Mouse (Mus musculus): Measurements from ENCODE around the gene Smarce1. TPM values are rescaled to one million over a fixed set of nuclear protein-coding genes. Genes with fewer than 3 reads are reported as not detected.

Smarce1 gene
- polyA plus RNA-seq, 1 experiment from 2014 or later: 154 TPM

GRCm38 (mm10) chr11:99265796-99266195 lies 35.0 kb upstream of the Smarce1 start:
- Histone ChIP-seq H3K27ac (0 out of 2 replicates have a peak overlapping the region, but pooled peaks have one; percentile 1), H3K27me3 (ENCODE audit: insufficient read depth, low read length) (no peaks in the 10 kb centered on the region), H3K4me3 (replicated peaks; ENCODE audit: low read depth, low read length) (no peak overlapping the region), H3K9ac (ENCODE audit: low read depth, low read length) (no peak overlapping the region), H3K36me3 (ENCODE audit: insufficient read depth, low read length) (no peaks in the 10 kb centered on the region), H3K4me1 (replicated peaks; ENCODE audit: insufficient read depth, low read length) (no peaks in the 10 kb centered on the region), H3K4me2 (ENCODE audit: low read length) (no peak overlapping the region), H3K9me3 (replicated peaks; ENCODE audit: low read length) (no peaks in the 10 kb centered on the region)
- WGBS: 42% methylated on average over 9 of the region's 9 CpGs
- peak; percentile 44 for DNase-seq (ENCODE audit: low spot score)
- TF ChIP-seq CTCF (IDR thresholded peaks at IDR 0.05; ENCODE audit: low read depth): no peak
- no peak for ATAC-seq (replicated peaks; ENCODE audit: low FRiP score, low read depth)

GRCm38 (mm10) chr11:99265220-99265619 lies 34.4 kb upstream of the Smarce1 start:
- TF ChIP-seq CTCF (IDR thresholded peaks at IDR 0.05; ENCODE audit: low read depth): no peak
- 67% methylated on average over 9 of the region's 9 CpGs for WGBS
- no peak overlapping the region for H3K9ac ChIP-seq (ENCODE audit: low read depth, low read length)
- ATAC-seq (replicated peaks; ENCODE audit: low FRiP score, low read depth) (no peak), DNase-seq (ENCODE audit: low spot score) (no peak)
- H3K27me3 ChIP-seq (ENCODE audit: insufficient read depth, low read length): no peaks in the 10 kb centered on the region
- no peak overlapping the region for H3K4me2 ChIP-seq (ENCODE audit: low read length)
- no peaks in the 10 kb centered on the region for H3K9me3 ChIP-seq (replicated peaks; ENCODE audit: low read length)
- H3K4me3 ChIP-seq (replicated peaks; ENCODE audit: low read depth, low read length): no peak overlapping the region
- no peaks in the 10 kb centered on the region for H3K36me3 ChIP-seq (ENCODE audit: insufficient read depth, low read length)
- H3K4me1 ChIP-seq (replicated peaks; ENCODE audit: insufficient read depth, low read length): no peaks in the 10 kb centered on the region
- H3K27ac ChIP-seq: 0 out of 2 replicates have a peak overlapping the region, but pooled peaks have one; percentile 1

- WGBS: 82% methylated on average over 4 of the region's 4 CpGs
- no peak for ATAC-seq (replicated peaks; ENCODE audit: low FRiP score, low read depth)
These were observed 25.4 kb upstream of the Smarce1 start for GRCm38 (mm10) chr11:99256213-99256612.

GRCm38 (mm10) chr11:99255316-99255715 lies 24.5 kb upstream of the Smarce1 start:
- no peak overlapping the region for H3K4me3 ChIP-seq (replicated peaks; ENCODE audit: low read depth, low read length)
- no peak overlapping the region for H3K9ac ChIP-seq (ENCODE audit: low read depth, low read length)
- no peaks in the 10 kb centered on the region for H3K4me1 ChIP-seq (replicated peaks; ENCODE audit: insufficient read depth, low read length)
- H3K9me3 ChIP-seq (replicated peaks; ENCODE audit: low read length): no peaks in the 10 kb centered on the region
- no peak for DNase-seq (ENCODE audit: low spot score)
- 93% methylated on average over 8 of the region's 8 CpGs for WGBS
- H3K27ac ChIP-seq: no peak overlapping the region
- H3K36me3 ChIP-seq (ENCODE audit: insufficient read depth, low read length): no peaks in the 10 kb centered on the region
- no peak for ATAC-seq (replicated peaks; ENCODE audit: low FRiP score, low read depth)
- no peak overlapping the region for H3K4me2 ChIP-seq (ENCODE audit: low read length)
- TF ChIP-seq CTCF (IDR thresholded peaks at IDR 0.05; ENCODE audit: low read depth): no peak
- no peaks in the 10 kb centered on the region for H3K27me3 ChIP-seq (ENCODE audit: insufficient read depth, low read length)

More at GRCm38 (mm10) chr11:99256213-99256612, 25.4 kb upstream of the Smarce1 start:
- no peaks in the 10 kb centered on the region for H3K36me3 ChIP-seq (ENCODE audit: insufficient read depth, low read length)
- no peaks in the 10 kb centered on the region for H3K4me1 ChIP-seq (replicated peaks; ENCODE audit: insufficient read depth, low read length)
- no peak for DNase-seq (ENCODE audit: low spot score)
- no peaks in the 10 kb centered on the region for H3K27me3 ChIP-seq (ENCODE audit: insufficient read depth, low read length)
- H3K4me3 ChIP-seq (replicated peaks; ENCODE audit: low read depth, low read length): no peak overlapping the region
- peak; percentile 25; the same call in 1 of the 2 replicates for TF ChIP-seq CTCF (IDR thresholded peaks at IDR 0.05; ENCODE audit: low read depth)
- no peak overlapping the region for H3K9ac ChIP-seq (ENCODE audit: low read depth, low read length)
- H3K4me2 ChIP-seq (ENCODE audit: low read length): no peak overlapping the region
- no peak overlapping the region for H3K27ac ChIP-seq
- no peaks in the 10 kb centered on the region for H3K9me3 ChIP-seq (replicated peaks; ENCODE audit: low read length)

- H3K9ac ChIP-seq (ENCODE audit: low read depth, low read length): no peak overlapping the region
- H3K9me3 ChIP-seq (replicated peaks; ENCODE audit: low read length): no peaks in the 10 kb centered on the region
- 66% methylated on average over 2 of the region's 2 CpGs for WGBS
- no peaks in the 10 kb centered on the region for H3K27me3 ChIP-seq (ENCODE audit: insufficient read depth, low read length)
- H3K4me3 ChIP-seq (replicated peaks; ENCODE audit: low read depth, low read length): no peak overlapping the region
- H3K4me1 ChIP-seq (replicated peaks; ENCODE audit: insufficient read depth, low read length): no peaks in the 10 kb centered on the region
- ATAC-seq (replicated peaks; ENCODE audit: low FRiP score, low read depth) (no peak), DNase-seq (ENCODE audit: low spot score) (no peak)
- TF ChIP-seq CTCF (IDR thresholded peaks at IDR 0.05; ENCODE audit: low read depth): 0 out of 2 replicates have a peak, but pooled peaks have one; percentile 21
- no peak overlapping the region for H3K4me2 ChIP-seq (ENCODE audit: low read length)
- H3K27ac ChIP-seq: no peak overlapping the region
- H3K36me3 ChIP-seq (ENCODE audit: insufficient read depth, low read length): no peaks in the 10 kb centered on the region
These were observed 23.1 kb upstream of the Smarce1 start for GRCm38 (mm10) chr11:99253893-99254292.

GRCm38 (mm10) chr11:99252671-99253070 lies 21.9 kb upstream of the Smarce1 start:
- TF ChIP-seq CTCF (IDR thresholded peaks at IDR 0.05; ENCODE audit: low read depth): no peak
- ATAC-seq (replicated peaks; ENCODE audit: low FRiP score, low read depth): no peak
- Histone ChIP-seq H3K4me2 (ENCODE audit: low read length) (no peak overlapping the region), H3K9ac (ENCODE audit: low read depth, low read length) (no peak overlapping the region), H3K27me3 (ENCODE audit: insufficient read depth, low read length) (no peaks in the 10 kb centered on the region), H3K4me1 (replicated peaks; ENCODE audit: insufficient read depth, low read length) (no peaks in the 10 kb centered on the region), H3K4me3 (replicated peaks; ENCODE audit: low read depth, low read length) (no peak overlapping the region), H3K27ac (no peak overlapping the region), H3K36me3 (ENCODE audit: insufficient read depth, low read length) (no peaks in the 10 kb centered on the region), H3K9me3 (replicated peaks; ENCODE audit: low read length) (no peaks in the 10 kb centered on the region)
- no peak for DNase-seq (ENCODE audit: low spot score)
- WGBS: 72% methylated on average over 8 of the region's 8 CpGs

GRCm38 (mm10) chr11:99250666-99251065 lies 19.8 kb upstream of the Smarce1 start:
- no peak for TF ChIP-seq CTCF (IDR thresholded peaks at IDR 0.05; ENCODE audit: low read depth)
- H3K36me3 ChIP-seq (ENCODE audit: insufficient read depth, low read length): no peaks in the 10 kb centered on the region
- DNase-seq (ENCODE audit: low spot score) (no peak), ATAC-seq (replicated peaks; ENCODE audit: low FRiP score, low read depth) (no peak)
- H3K4me3 ChIP-seq (replicated peaks; ENCODE audit: low read depth, low read length): no peak overlapping the region
- H3K4me1 ChIP-seq (replicated peaks; ENCODE audit: insufficient read depth, low read length): no peaks in the 10 kb centered on the region
- no peaks in the 10 kb centered on the region for H3K27me3 ChIP-seq (ENCODE audit: insufficient read depth, low read length)
- H3K27ac ChIP-seq: no peak overlapping the region
- H3K4me2 ChIP-seq (ENCODE audit: low read length): no peak overlapping the region
- H3K9ac ChIP-seq (ENCODE audit: low read depth, low read length): no peak overlapping the region
- 54% methylated on average over 3 of the region's 3 CpGs for WGBS
- no peaks in the 10 kb centered on the region for H3K9me3 ChIP-seq (replicated peaks; ENCODE audit: low read length)
